11 mouse cellular contexts compared by ENCODE assay signal in the genomic region with DNA sequence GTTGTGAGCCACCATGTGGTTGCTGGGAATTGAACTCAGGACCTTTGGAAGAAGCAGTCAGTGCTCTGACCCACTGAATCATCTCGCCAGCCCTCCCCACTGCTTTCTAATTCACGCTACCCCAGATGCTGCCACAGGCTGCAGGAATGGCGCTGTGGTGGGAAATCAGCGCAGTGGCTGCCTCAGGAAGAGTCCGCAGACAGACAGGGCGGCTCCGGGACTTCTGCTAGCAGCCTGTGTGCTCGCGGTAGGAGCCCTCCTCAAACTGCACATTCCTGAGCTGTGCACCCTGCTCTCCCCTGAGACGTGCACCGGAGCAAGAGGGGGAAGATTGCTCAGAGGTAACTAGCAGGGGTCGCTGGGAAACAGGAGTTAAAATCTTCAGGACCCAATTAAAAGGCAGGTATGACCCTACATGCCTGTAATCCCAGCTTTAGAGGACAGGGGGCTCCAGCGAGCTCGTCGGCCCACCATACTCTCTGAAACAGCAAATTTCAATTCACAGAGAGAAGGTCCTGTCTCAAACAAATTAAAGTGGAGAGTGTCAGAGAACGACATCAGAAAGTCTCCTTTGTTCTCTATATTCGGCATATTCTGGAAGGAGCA. TPM values are rescaled to one million over a fixed set of nuclear protein-coding genes. Genes with fewer than 3 reads are reported as not detected.
DNase-seq lines count a peak whose midpoint lies in the region; ATAC-seq lines count a peak whose summit lies in the region.
"Had no signal": no experiment of that assay in that cellular context is flagged by ENCODE, and none has a peak within 500 bp of the region (broad histone marks: within the 10 kb centered on the region; RNA-seq: fewer than 3 reads in every experiment).

No protein-coding gene starts in this region.

- 29% methylated on average over 17 of the region's 17 CpGs for WGBS in heart, embryonic 11.5 days (ENCODE audit: insufficient replicate concordance)
- WGBS in lung, embryonic 16.5 days: 28% methylated on average over 17 of the region's 17 CpGs
- WGBS in hindbrain, embryonic 13.5 days: 39% methylated on average over 17 of the region's 17 CpGs
- WGBS in neural tube, embryonic 14.5 days: 38% methylated on average over 17 of the region's 17 CpGs

- H3K27ac ChIP-seq in heart, embryonic 11.5 days (ENCODE audit: low read depth, low read length): no peak overlapping the region
- H3K27ac ChIP-seq in lung, embryonic 16.5 days (ENCODE audit: low read length): no peak overlapping the region
- peak overlapping the region; percentile 66 for H3K27ac ChIP-seq in hindbrain, embryonic 13.5 days
- peak overlapping the region; percentile 57 for H3K27ac ChIP-seq in neural tube, embryonic 14.5 days (ENCODE audit: low read depth, low read length)
- H3K27ac ChIP-seq: liver, embryonic 13.5 days had no signal

- H3K4me2 ChIP-seq in heart, embryonic 11.5 days: 0 out of 2 replicates have a peak overlapping the region, but pooled peaks have one; percentile 5
- H3K4me2 ChIP-seq in lung, embryonic 16.5 days (ENCODE audit: low read depth, low read length): no peak overlapping the region
- H3K4me2 ChIP-seq in hindbrain, embryonic 13.5 days: 0 out of 2 replicates have a peak overlapping the region, but pooled peaks have one; percentile 4
- H3K4me2 ChIP-seq in neural tube, embryonic 14.5 days (ENCODE audit: low read depth, low read length): no peak overlapping the region
- H3K4me2 ChIP-seq: liver, embryonic 13.5 days had no signal

- no peaks in the 10 kb centered on the region for H3K4me1 ChIP-seq in heart, embryonic 11.5 days (ENCODE audit: control insufficient read depth, insufficient read depth, low read length)
- H3K4me1 ChIP-seq in lung, embryonic 16.5 days (replicated peaks; ENCODE audit: control insufficient read depth, insufficient read depth, low read length): no peaks in the 10 kb centered on the region
- H3K4me1 ChIP-seq in hindbrain, embryonic 13.5 days (replicated peaks): 0 out of 2 replicates have a peak, but pooled peaks cover 8% of the 10 kb centered on the region
- no peaks in the 10 kb centered on the region for H3K4me1 ChIP-seq in neural tube, embryonic 14.5 days (ENCODE audit: control insufficient read depth, insufficient read depth, low read length)
- H3K4me1 ChIP-seq: liver, embryonic 13.5 days had no signal

- H3K9ac ChIP-seq in heart, embryonic 11.5 days (ENCODE audit: low read depth, low read length): no peak overlapping the region
- no peak overlapping the region for H3K9ac ChIP-seq in lung, embryonic 16.5 days (ENCODE audit: low read length)
- H3K9ac ChIP-seq in hindbrain, embryonic 13.5 days: no peak overlapping the region
- no peak overlapping the region for H3K9ac ChIP-seq in neural tube, embryonic 14.5 days (replicated peaks; ENCODE audit: low read depth, low read length)
- H3K9ac ChIP-seq: liver, embryonic 13.5 days had no signal

- no peak for DNase-seq in heart, postnatal 4 days
- DNase-seq in lung, postnatal 25 days (ENCODE audit: low spot score): no peak
- no peak for DNase-seq in MN1 (ENCODE audit: low spot score)
- no peak for DNase-seq in ovary, postnatal 36 days (ENCODE audit: low spot score)
- DNase-seq: heart, adult 18-20 months; liver, embryonic 13.5 days had no signal

- no peaks in the 10 kb centered on the region for H3K36me3 ChIP-seq in heart, embryonic 11.5 days (ENCODE audit: control insufficient read depth, insufficient read depth, low read length)
- no peaks in the 10 kb centered on the region for H3K36me3 ChIP-seq in lung, embryonic 16.5 days (ENCODE audit: control insufficient read depth, insufficient read depth, low read length)
- 0 out of 2 replicates have a peak, but pooled peaks cover 2% of the 10 kb centered on the region for H3K36me3 ChIP-seq in hindbrain, embryonic 13.5 days
- H3K36me3 ChIP-seq in neural tube, embryonic 14.5 days (ENCODE audit: control insufficient read depth, insufficient read depth, low read length): no peaks in the 10 kb centered on the region
- H3K36me3 ChIP-seq: liver, embryonic 13.5 days had no signal

- H3K9me3 ChIP-seq in heart, embryonic 11.5 days (replicated peaks; ENCODE audit: control insufficient read depth, low read length): 0 out of 2 replicates have a peak, but pooled peaks cover 4% of the 10 kb centered on the region
- H3K9me3 ChIP-seq in lung, embryonic 16.5 days (ENCODE audit: control insufficient read depth, low read length): peaks cover 5% of the 10 kb centered on the region; the same call in 1 of the 2 replicates
- no peaks in the 10 kb centered on the region for H3K9me3 ChIP-seq in hindbrain, embryonic 13.5 days
- H3K9me3 ChIP-seq in neural tube, embryonic 14.5 days (ENCODE audit: control insufficient read depth, low read length): no peaks in the 10 kb centered on the region

- no peak overlapping the region for H3K4me3 ChIP-seq in heart, embryonic 11.5 days (ENCODE audit: low read depth, low read length)
- H3K4me3 ChIP-seq in lung, embryonic 16.5 days (ENCODE audit: low read length): no peak overlapping the region
- H3K4me3 ChIP-seq in hindbrain, embryonic 13.5 days: no peak overlapping the region
- no peak overlapping the region for H3K4me3 ChIP-seq in neural tube, embryonic 14.5 days (ENCODE audit: low read depth, low read length)
- H3K4me3 ChIP-seq: liver, embryonic 13.5 days had no signal

- ATAC-seq in heart, embryonic 11.5 days (replicated peaks; ENCODE audit: insufficient number of reproducible peaks, low FRiP score, low TSS enrichment): no peak
- peak; percentile 60; the same call in 1 of the 2 replicates for ATAC-seq in lung, embryonic 16.5 days (ENCODE audit: low read depth)
- ATAC-seq in hindbrain, embryonic 13.5 days (ENCODE audit: low FRiP score): peak; percentile 49; the same call in 1 of the 2 replicates
- ATAC-seq in neural tube, embryonic 14.5 days (ENCODE audit: low read depth): peak; percentile 56; the same call in 1 of the 2 replicates

- H3K27me3 ChIP-seq in heart, embryonic 11.5 days (ENCODE audit: control insufficient read depth, insufficient read depth, low read length): 0 out of 2 replicates have a peak, but pooled peaks cover 2% of the 10 kb centered on the region
- no peaks in the 10 kb centered on the region for H3K27me3 ChIP-seq in lung, embryonic 16.5 days (ENCODE audit: control insufficient read depth, insufficient read depth, low read depth, low read length)
- H3K27me3 ChIP-seq in hindbrain, embryonic 13.5 days: no peaks in the 10 kb centered on the region
- H3K27me3 ChIP-seq in neural tube, embryonic 14.5 days (ENCODE audit: control insufficient read depth, insufficient read depth, low read length): no peaks in the 10 kb centered on the region

RNA-seq across cellular contexts. Expression of a gene that starts 10.3 kb away (rescaled TPM):
- not detected in 2 replicates for polyA plus RNA-seq in heart, embryonic 11.5 days (2014; fragmentation: Nextera tagmentation; extraction: Ambion mirVana)
- total RNA-seq in heart, postnatal 4 days (2021): not detected
- polyA plus RNA-seq in lung, embryonic 16.5 days (2015; fragmentation: Nextera tagmentation; extraction: Ambion mirVana): 1.2 TPM in 1 of 2 replicates, not detected in the other
- polyA plus RNA-seq in hindbrain, embryonic 13.5 days (2015; fragmentation: Nextera tagmentation; extraction: Ambion mirVana): 3.1 TPM in 1 of 2 replicates, not detected in the other
- not detected in 2 replicates for polyA plus RNA-seq in neural tube, embryonic 14.5 days (2014; fragmentation: Nextera tagmentation; extraction: Ambion mirVana)
- total RNA-seq: common myeloid progenitor, adult 5-6 weeks; heart, adult 18-20 months had no signal

RNA-seq across cellular contexts. Expression of a gene that starts 37.3 kb away (rescaled TPM):
- polyA plus RNA-seq in heart, embryonic 11.5 days (2014; fragmentation: Nextera tagmentation; extraction: Ambion mirVana): 16.5 and 18.5 TPM in 2 replicates
- total RNA-seq in heart, postnatal 4 days (2021): 10 to 100 TPM; 10.1 to 10.5 TPM
- 19.8 and 19.9 TPM in 2 replicates for polyA plus RNA-seq in lung, embryonic 16.5 days (2015; fragmentation: Nextera tagmentation; extraction: Ambion mirVana)
- 27.6 and 28.1 TPM in 2 replicates for polyA plus RNA-seq in hindbrain, embryonic 13.5 days (2015; fragmentation: Nextera tagmentation; extraction: Ambion mirVana)
- 31.2 and 31.8 TPM in 2 replicates for polyA plus RNA-seq in neural tube, embryonic 14.5 days (2014; fragmentation: Nextera tagmentation; extraction: Ambion mirVana)

RNA-seq across cellular contexts. Expression of a gene that starts 50.4 kb away (rescaled TPM):
- 0.39 and 0.52 TPM in 2 replicates for polyA plus RNA-seq in heart, embryonic 11.5 days (2014; fragmentation: Nextera tagmentation; extraction: Ambion mirVana)
- 1 to 10 TPM; 2.7 to 3.8 TPM for total RNA-seq in heart, postnatal 4 days (2021)
- polyA plus RNA-seq in lung, embryonic 16.5 days (2015; fragmentation: Nextera tagmentation; extraction: Ambion mirVana): 1.1 and 1.6 TPM in 2 replicates
- 0.52 and 0.53 TPM in 2 replicates for polyA plus RNA-seq in hindbrain, embryonic 13.5 days (2015; fragmentation: Nextera tagmentation; extraction: Ambion mirVana)
- polyA plus RNA-seq in neural tube, embryonic 14.5 days (2014; fragmentation: Nextera tagmentation; extraction: Ambion mirVana): 0.66 and 0.96 TPM in 2 replicates

Comparison
In these comparisons a context has a peak if more than half of its experiments do, and no peak if none do; other contexts are left out.
1. H3K27ac ChIP-seq: peak in hindbrain, embryonic 13.5 days (single experiment) and neural tube, embryonic 14.5 days (single experiment); none in heart, embryonic 11.5 days (single experiment) and lung, embryonic 16.5 days (single experiment).
2. H3K4me2 ChIP-seq: peak in heart, embryonic 11.5 days (single experiment) and hindbrain, embryonic 13.5 days (single experiment); none in lung, embryonic 16.5 days (single experiment) and neural tube, embryonic 14.5 days (single experiment).